Mouse (Mus musculus) bone marrow macrophage, adult 2 months (primary cell): Measurements from ENCODE around the gene Triobp.

Experiments used
- CTCF ChIP-seq: IDR thresholded peaks from 2 replicates; pipeline ENCODE4 v1.5.1; 2012; ENCODE audit warnings: low read depth, mild to moderate bottlenecking, low read length, moderate library complexity
- POLR2A ChIP-seq: IDR thresholded peaks from 2 replicates; pipeline ENCODE4 v1.6.1; 2012; ENCODE audit warnings: mild to moderate bottlenecking, low read depth, low read length, borderline replicate concordance

- TF ChIP-seq CTCF (no peak), POLR2A (no peak)
These were observed 93.2 kb downstream of the Triobp start for GRCm38 (mm10) chr15:79040501-79041416.
